Mouse (Mus musculus) heart, postnatal 10 days (tissue): ENCODE measurements around the gene Syt9. TPM values are rescaled to one million over a fixed set of nuclear protein-coding genes. Genes with fewer than 3 reads are reported as not detected.

ENCODE experiments used
- DNase-seq, 2 experiments: peaks; one replicate each; pipeline ENCODE4 v3.0.0; 2021
- intact Hi-C: fragments of 180-260 bp; cut with DNase I; formaldehyde crosslinking; loops from one replicate; pipeline ENCODE4 v1.15.1; 2025
- total RNA-seq, 2 experiments: library from RNA; stranded (reverse); gene quantifications; 2 replicates each; pipeline ENCODE4 v1.2.3; 2021

The Syt9 gene
- under 1 TPM; 0.10 to 0.15 TPM for total RNA-seq

- intact Hi-C loops, result no loop called here
- DNase-seq, result peak; percentile 17 to 23
Measured at GRCm38 (mm10) chr7:107370232-107371125, at the start of gene Syt9. Syt9 (plus strand) TSS chr7:107370728.

GRCm38 (mm10) chr7:107339013-107339412 is 31.5 kb upstream of the Syt9 start:
- intact Hi-C loops, result no loop called here
- DNase-seq, result no peak

GRCm38 (mm10) chr7:107339560-107340057 is 30.9 kb upstream of the Syt9 start:
- DNase-seq, result no peak
- intact Hi-C loops, result no loop called here

- intact Hi-C loops, result no loop called here
- no peak for DNase-seq
Measured at GRCm38 (mm10) chr7:107340221-107340620, 30.3 kb upstream of the Syt9 start.

GRCm38 (mm10) chr7:107341519-107342190 is 28.9 kb upstream of the Syt9 start:
- DNase-seq, result no peak
- intact Hi-C loops, result no loop called here

- intact Hi-C loops, result no loop called here
- no peak for DNase-seq
Measured at GRCm38 (mm10) chr7:107349201-107349600, 21.3 kb upstream of the Syt9 start.

GRCm38 (mm10) chr7:107362153-107362552 is 8.4 kb upstream of the Syt9 start:
- intact Hi-C loops, result no loop called here
- no peak for DNase-seq

GRCm38 (mm10) chr7:107362634-107363033 is 7.9 kb upstream of the Syt9 start:
- no peak for DNase-seq
- intact Hi-C loops, result no loop called here

- peak in 1 of 2 experiments; percentile 4 for DNase-seq
- intact Hi-C loops, result no loop called here
Measured at GRCm38 (mm10) chr7:107371126-107371920, 795 bp downstream of the Syt9 start.

- intact Hi-C loops, result no loop called here
- no peak for DNase-seq
Measured at GRCm38 (mm10) chr7:107380562-107380961, 10.0 kb downstream of the Syt9 start.

GRCm38 (mm10) chr7:107389604-107390003 is 19.1 kb downstream of the Syt9 start:
- no peak for DNase-seq
- intact Hi-C loops, result no loop called here

- peak; percentile 5 to 29 for DNase-seq
- intact Hi-C loops, result no loop called here
Measured at GRCm38 (mm10) chr7:107392749-107393148, 22.2 kb downstream of the Syt9 start.

GRCm38 (mm10) chr7:107400061-107400799 is 29.7 kb downstream of the Syt9 start:
- intact Hi-C loops, result no loop called here
- no peak for DNase-seq

- DNase-seq, result no peak
- intact Hi-C loops, result no loop called here
Measured at GRCm38 (mm10) chr7:107403261-107403660, 32.7 kb downstream of the Syt9 start.

GRCm38 (mm10) chr7:107414928-107415327 is 44.4 kb downstream of the Syt9 start:
- intact Hi-C loops, result no loop called here

GRCm38 (mm10) chr7:107417043-107417850 is 46.7 kb downstream of the Syt9 start:
- DNase-seq, result no peak
- intact Hi-C loops, result no loop called here

More at GRCm38 (mm10) chr7:107414928-107415327, 44.4 kb downstream of the Syt9 start:
- no peak for DNase-seq

- DNase-seq, result no peak
- intact Hi-C loops, result no loop called here
Measured at GRCm38 (mm10) chr7:107437381-107437780, 66.9 kb downstream of the Syt9 start.

GRCm38 (mm10) chr7:107444579-107444978 is 74.1 kb downstream of the Syt9 start:
- DNase-seq, result no peak
- intact Hi-C loops, result no loop called here

GRCm38 (mm10) chr7:107454660-107455059 is 84.1 kb downstream of the Syt9 start:
- no peak for DNase-seq
- intact Hi-C loops, result no loop called here
